Mouse (Mus musculus) thymus, adult 2 months (tissue): ENCODE results near the gene Ror1. TPM values are rescaled to one million over a fixed set of nuclear protein-coding genes. Genes with fewer than 3 reads are reported as not detected.

Experiments
- DNase-seq: peaks from one replicate; pipeline ENCODE4 v3.0.0; 2021
- H3K27ac ChIP-seq: fragments of 200-500 bp; 2 replicates; pipeline ENCODE4 v1.5.1; 2012; ENCODE audit warnings: low read length, control low read depth; ENCODE audit not compliant: control insufficient read depth, insufficient read depth
- H3K27me3 ChIP-seq: fragments of 200-500 bp; 2 replicates; pipeline ENCODE4 v1.6.1; 2012; ENCODE audit warnings: mild to moderate bottlenecking, low read length, moderate library complexity, mixed read lengths; ENCODE audit not compliant: control insufficient read depth, insufficient read depth
- H3K36me3 ChIP-seq: fragments of 200-500 bp; 2 replicates; pipeline ENCODE4 v1.6.1; 2012; ENCODE audit warnings: mild to moderate bottlenecking, low read length, moderate library complexity; ENCODE audit not compliant: control insufficient read depth, insufficient read depth
- H3K4me1 ChIP-seq: fragments of 200-500 bp; replicated peaks from 2 replicates; pipeline ENCODE4 v1.6.1; 2012; ENCODE audit warnings: low read length; ENCODE audit not compliant: control insufficient read depth, insufficient read depth
- H3K4me3 ChIP-seq: fragments of 200-500 bp; 2 replicates; pipeline ENCODE4 v1.5.1; 2012; ENCODE audit warnings: mild to moderate bottlenecking, low read length, control low read depth, moderate library complexity; ENCODE audit not compliant: control insufficient read depth, insufficient read depth
- CTCF ChIP-seq: fragments of 200-500 bp; IDR thresholded peaks from 2 replicates; pipeline ENCODE4 v1.5.1; 2012; ENCODE audit warnings: mild to moderate bottlenecking, control low read depth, low read length, moderate library complexity, borderline replicate concordance; ENCODE audit not compliant: control insufficient read depth, poor library complexity, insufficient read depth; ENCODE audit errors: extremely low read depth
- POLR2A ChIP-seq: fragments of 200-500 bp; IDR thresholded peaks from 2 replicates; pipeline ENCODE4 v1.6.1; 2012; ENCODE audit warnings: mild to moderate bottlenecking, low read length, control low read depth, moderate library complexity; ENCODE audit not compliant: control insufficient read depth, poor library complexity, insufficient read depth; ENCODE audit errors: extremely low read depth
- WGBS: fragments of 180-500 bp; shearing (Covaris S2); methylation state at CpG from one replicate; pipeline ENCODE4 v1.1.7; 2018; 5-methylcytosine and 5-hydroxymethylcytosine counted together
- polyA plus RNA-seq: library from polyadenylated mRNA; depleted of rRNA; stranded (reverse); fragments of >200 nt; gene quantifications from 2 replicates; pipeline ENCODE4 v1.2.3, GENCODE M21; 2012

Gene Ror1
- polyA plus RNA-seq, 1 experiment, result 0.84 TPM

DNA sequence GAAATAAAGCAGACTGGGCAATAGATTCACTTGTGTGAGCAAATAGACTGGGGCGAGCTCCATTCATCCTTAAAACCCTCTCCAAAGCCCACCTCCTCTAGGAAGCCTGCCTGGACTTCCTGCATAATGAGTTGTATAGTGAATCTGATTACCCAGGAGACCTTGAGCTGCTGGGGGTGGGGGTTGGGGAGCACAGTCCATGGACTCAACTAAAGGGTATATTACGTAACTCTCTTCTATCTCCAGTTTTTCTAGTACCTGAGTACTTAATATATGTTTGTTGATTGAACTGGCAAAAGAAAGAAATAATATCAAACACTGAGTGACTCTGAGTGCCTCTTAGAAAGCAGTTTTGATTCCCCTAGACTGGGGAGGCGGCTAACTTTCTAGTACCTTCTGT, 128.4 kb downstream of the Ror1 start:
- no peaks in the 10 kb centered on the region for H3K4me1 ChIP-seq
- TF ChIP-seq CTCF, result no peak
- no peak for TF ChIP-seq POLR2A
- no peak overlapping the region for H3K27ac ChIP-seq
- H3K27me3 ChIP-seq, result no peaks in the 10 kb centered on the region
- no peaks in the 10 kb centered on the region for H3K36me3 ChIP-seq
- H3K4me3 ChIP-seq, result no peak overlapping the region
- DNase-seq, result no peak
- WGBS, result 96% methylated on average over 3 of the region's 3 CpGs

DNA sequence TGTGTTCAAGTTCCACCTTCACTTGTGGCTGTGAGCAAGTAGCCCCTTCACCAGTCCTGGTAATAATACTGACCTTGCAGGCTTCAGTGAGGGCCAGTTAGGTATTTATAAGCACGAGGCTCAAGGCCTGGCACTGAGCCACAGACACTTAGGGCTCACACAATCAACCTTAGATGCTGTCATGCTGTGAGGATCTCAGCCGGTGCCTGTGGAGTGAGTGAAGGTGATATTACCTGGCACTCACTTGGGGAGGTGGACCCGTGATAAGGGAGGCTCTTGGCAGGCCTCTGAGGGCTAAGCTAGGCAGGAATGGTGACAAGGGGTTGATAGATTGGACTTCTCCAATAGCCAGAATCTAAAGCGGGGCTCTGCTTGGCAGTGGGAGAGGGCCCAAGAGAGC, 131.0 kb downstream of the Ror1 start:
- no peak for TF ChIP-seq CTCF
- TF ChIP-seq POLR2A, result no peak
- Histone ChIP-seq H3K27me3 (no peaks in the 10 kb centered on the region), H3K4me1 (no peaks in the 10 kb centered on the region), H3K36me3 (no peaks in the 10 kb centered on the region), H3K4me3 (no peak overlapping the region), H3K27ac (no peak overlapping the region)
- no peak for DNase-seq
- WGBS, result 83% methylated on average over 4 of the region's 4 CpGs

DNA sequence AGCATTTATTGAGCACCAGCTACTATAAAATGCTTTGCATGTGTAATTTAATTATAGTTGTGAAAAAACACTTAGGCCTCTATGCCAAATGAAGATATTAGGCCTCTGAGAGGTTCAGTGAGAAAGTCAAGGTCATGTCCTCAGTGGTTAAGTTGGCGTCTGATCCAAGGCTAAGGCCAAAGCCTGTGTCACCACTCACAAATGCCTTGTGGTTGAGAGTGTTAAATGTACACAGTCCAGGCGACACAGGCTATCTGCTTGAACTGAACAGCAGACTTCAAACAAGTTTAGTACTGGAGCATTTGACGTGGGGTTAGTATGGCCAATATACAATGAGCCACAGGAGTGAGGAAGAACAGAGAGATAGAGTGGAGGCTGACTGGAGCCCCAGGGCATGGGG, 132.5 kb downstream of the Ror1 start:
- no peak overlapping the region for H3K27ac ChIP-seq
- TF ChIP-seq POLR2A (no peak), CTCF (no peak)
- 94% methylated on average over 3 of the region's 3 CpGs for WGBS

GRCm38 (mm10) chr4:100230245-100230644, 134.7 kb downstream of the Ror1 start:
- H3K4me1 ChIP-seq, result no peaks in the 10 kb centered on the region
- TF ChIP-seq CTCF, result no peak
- no peak for TF ChIP-seq POLR2A
- DNase-seq, result no peak
- no peak overlapping the region for H3K4me3 ChIP-seq
- no peak overlapping the region for H3K27ac ChIP-seq
- H3K36me3 ChIP-seq, result no peaks in the 10 kb centered on the region
- no peaks in the 10 kb centered on the region for H3K27me3 ChIP-seq
- WGBS, result 16% methylated on average over 5 of the region's 5 CpGs

More for the DNA sequence above, 132.5 kb downstream of the Ror1 start:
- no peak for DNase-seq
- Histone ChIP-seq H3K27me3 (no peaks in the 10 kb centered on the region), H3K4me1 (no peaks in the 10 kb centered on the region), H3K4me3 (no peak overlapping the region), H3K36me3 (no peaks in the 10 kb centered on the region)

DNA sequence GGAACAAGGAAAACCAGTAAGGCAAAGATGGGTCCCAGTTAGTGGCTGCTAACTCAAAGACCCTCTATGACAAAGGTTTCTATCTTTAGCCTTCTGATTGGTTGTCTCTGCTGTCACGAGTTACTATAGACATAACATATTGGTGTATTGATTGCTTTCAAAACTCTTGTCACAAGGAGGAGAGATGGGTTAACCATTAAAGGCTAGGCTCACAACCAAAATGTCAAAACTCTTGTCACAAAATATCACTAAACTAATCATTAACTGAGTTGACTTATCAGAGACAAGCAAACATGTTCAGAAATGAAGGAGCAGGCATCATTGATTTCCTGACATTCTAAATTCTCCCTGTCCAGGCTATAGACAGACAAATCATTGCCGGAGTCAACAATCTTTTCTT, 135.4 kb downstream of the Ror1 start:
- no peak overlapping the region for H3K27ac ChIP-seq

DNA sequence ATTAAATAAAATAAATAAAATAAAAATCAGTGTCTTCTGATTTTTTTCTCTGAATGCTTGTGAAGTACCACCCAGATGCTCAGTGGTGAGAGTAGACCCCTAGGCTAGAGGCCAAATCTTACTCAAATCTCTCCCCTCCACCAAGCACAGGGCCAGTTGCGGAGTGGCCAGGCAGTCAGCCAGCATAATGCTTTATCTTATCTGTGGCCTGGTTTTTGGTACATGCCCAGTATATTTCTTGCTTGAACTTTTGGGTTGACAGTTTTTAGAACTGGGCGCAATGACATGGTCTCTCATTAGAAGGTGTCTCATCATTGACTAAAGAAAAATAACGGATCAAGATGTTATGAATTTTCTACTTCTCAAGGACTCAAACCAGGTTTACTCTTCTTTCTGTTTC, 136.3 kb downstream of the Ror1 start:
- WGBS, result 98% methylated on average over 3 of the region's 3 CpGs
- no peaks in the 10 kb centered on the region for H3K36me3 ChIP-seq
- TF ChIP-seq CTCF (no peak), POLR2A (no peak)
- no peaks in the 10 kb centered on the region for H3K27me3 ChIP-seq
- no peak overlapping the region for H3K4me3 ChIP-seq
- DNase-seq, result no peak
- no peak overlapping the region for H3K27ac ChIP-seq
- no peaks in the 10 kb centered on the region for H3K4me1 ChIP-seq

More for the DNA sequence above, 135.4 kb downstream of the Ror1 start:
- TF ChIP-seq POLR2A (no peak), CTCF (no peak)
- Histone ChIP-seq H3K36me3 (no peaks in the 10 kb centered on the region), H3K4me3 (no peak overlapping the region), H3K27me3 (no peaks in the 10 kb centered on the region), H3K4me1 (no peaks in the 10 kb centered on the region)
- WGBS, result 94% methylated on average over 2 of the region's 2 CpGs
- DNase-seq, result no peak

- Histone ChIP-seq H3K4me3 (no peak overlapping the region), H3K36me3 (no peaks in the 10 kb centered on the region), H3K4me1 (no peaks in the 10 kb centered on the region), H3K27ac (no peak overlapping the region), H3K27me3 (no peaks in the 10 kb centered on the region)
- no peak for DNase-seq
- 53% methylated on average over 7 of the region's 7 CpGs for WGBS
- TF ChIP-seq CTCF (no peak), POLR2A (no peak)
Measured at GRCm38 (mm10) chr4:100232541-100232940, 136.9 kb downstream of the Ror1 start.
